Mouse (Mus musculus) layer of hippocampus, adult 9-10 months (tissue): ENCODE data around the gene Gm21981.
A peak's percentile ranks its signal among the peaks of the same experiment; 100 is the strongest.

Source experiments
- DNase-seq: peaks from one replicate; pipeline ENCODE4 v3.0.0; 2022; ENCODE audit warnings: low spot score

The Gm21981 gene

DNA sequence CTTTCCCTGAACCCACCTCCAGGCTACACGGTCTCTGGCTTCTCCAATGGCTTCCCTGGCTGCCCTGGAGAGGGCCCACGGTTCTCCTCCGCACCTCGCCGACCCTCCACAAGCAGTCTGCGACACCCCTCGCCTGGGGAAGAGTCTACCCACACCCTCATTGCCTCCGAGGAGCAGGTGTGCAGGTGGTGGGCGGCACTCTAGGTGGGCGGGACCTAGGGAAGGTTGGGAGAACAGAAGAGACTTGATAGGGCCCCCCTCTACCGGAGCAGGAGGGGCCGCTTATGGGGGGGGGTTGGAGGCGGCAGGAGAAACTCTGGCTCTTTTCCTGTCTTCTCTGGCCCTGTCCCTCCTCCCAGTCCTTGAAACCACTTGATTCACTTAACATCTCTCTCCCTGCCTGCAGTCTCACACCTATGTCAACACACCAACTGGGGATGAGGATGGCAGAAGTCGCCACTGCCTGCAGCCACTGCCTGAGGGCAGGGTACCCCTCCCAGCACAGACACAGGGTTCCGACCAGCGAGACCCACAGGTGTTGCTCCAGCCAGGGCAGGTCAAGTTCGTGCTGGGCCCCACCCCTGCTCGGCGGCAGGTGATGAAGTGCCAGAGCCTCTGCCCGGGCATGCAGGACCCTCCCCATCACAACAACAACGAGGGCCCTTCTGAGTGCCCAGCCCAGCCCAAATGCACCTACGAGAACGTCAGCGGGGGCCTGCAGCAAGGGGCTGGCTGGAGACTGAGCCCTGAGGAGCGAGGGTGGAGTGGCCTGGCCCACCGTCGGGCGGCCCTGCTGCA lies 8.5 kb upstream of the Gm21981 start:
- no peak for DNase-seq

DNA sequence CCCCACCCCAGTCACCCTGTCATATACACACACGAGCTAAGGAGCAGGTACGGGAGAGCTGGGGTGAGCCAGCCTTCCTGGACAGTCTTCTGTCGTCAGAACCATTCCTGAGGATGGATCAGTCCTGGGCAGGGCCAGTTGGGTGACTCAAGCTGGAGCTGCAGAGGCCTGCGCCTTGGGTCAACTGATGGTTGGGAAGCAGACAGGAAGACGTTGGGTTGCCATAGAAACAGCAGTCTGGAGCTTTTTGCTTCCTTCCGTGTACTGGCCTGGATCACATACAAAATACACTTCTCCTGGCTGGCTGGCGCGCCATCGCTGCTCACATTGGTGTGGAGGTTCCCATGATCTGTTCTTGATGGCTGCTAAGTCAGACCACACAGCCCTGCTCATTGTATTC lies 7.5 kb upstream of the Gm21981 start:
- DNase-seq: no peak

DNA sequence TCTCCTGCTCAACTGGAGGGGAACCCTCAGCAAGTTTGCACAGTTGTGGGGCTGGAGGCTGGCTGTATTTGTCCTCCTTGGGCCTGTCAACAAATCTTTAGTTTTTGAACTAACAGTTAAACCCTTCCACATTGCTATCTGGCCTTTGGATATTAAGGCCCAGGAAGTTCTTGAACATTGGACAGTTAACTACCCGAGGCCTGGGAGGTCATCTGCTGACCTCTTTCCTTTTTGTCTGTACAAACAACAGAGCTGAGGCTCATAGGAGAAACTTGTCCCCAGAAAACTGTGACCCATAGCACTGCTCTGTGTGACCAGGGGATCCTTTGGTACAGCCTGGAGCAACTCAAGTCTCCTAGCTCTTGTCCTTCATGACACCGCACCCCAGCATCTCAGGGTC lies 4.8 kb upstream of the Gm21981 start:
- DNase-seq: no peak

DNA sequence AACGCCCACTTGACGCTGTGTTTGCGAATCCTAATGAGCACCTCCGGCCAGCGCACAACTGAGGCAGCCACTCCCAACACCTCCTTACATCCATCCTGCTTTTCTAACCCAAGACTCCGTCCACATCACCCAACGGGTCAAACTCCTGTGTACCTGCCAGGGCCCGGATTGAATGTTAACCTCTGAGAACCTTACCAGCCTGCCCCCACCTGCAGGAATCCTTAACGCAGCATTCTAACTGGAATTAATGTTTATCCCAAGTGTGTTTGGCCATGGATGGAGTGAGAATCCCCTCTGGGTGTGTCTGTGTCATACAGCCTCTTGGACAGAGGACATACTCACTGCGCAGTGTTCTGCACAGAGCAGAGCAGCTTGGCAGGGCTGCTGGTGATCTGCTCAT lies 3.9 kb upstream of the Gm21981 start:
- DNase-seq: no peak

DNA sequence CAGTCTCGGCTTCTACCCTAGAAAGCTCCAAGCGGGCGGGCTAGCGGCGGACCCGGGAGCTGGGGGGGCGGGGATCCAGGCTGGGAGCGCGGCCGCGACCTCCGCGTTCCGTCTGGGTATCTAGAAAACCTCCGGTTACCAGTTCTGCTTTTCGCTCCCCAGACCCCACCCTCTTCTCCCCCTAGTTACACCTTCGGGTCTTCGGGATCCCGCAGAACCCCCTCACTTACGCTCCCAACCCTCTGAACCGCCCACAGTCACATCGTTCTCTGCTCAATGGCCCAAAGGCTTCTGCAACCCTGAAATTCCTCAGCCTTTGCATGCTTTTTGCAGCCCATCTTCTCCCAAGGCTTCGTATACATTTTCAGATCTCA lies 1.1 kb upstream of the Gm21981 start:
- DNase-seq: no peak

DNA sequence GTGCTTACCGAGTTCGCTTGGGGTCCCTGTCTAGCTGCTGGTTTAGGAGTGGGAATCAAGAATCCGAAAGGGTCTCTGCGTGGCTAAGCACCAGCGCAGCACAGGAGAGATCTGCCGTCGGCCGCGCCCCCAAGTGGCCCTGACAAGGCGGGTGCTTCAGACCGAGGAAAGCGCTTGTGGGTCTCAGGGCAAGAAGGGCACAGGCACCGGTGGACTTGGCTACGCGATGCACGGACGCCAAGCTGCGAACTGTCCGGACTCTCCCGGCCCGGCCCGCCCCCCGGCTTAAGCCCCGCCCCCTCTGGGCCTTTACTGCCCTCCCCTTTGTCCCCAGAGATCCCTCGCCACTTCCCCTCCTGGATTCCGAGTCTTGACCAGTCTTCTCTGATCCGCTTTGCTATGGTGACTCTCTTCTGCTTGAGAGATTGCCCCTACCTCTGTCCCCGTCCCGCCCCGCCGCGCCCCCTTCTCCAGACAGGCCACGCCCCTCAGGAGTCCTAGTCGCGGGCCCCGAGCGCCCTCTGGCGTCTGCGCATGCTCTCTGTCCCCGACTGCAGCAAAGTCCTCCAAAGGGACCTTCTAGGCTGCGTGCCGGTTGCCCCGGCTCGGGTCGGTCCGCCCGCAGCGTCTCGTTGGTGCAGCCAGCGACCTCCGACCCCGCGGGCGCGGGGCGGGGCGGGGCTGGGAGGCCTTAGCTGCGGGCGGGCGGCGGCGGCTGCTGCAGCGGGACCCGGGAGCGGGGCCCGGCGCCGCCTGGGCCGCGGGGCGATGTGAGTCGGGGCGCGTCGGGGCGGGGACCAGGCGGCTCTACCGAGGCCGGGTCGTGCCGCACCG lies 465 bp upstream of the Gm21981 start, which contains the start of gene Prickle4:
TSS of gene Prickle4 (minus strand) at position 234 of the 834 bp plus-strand sequence.
- DNase-seq: peak; percentile 92

DNA sequence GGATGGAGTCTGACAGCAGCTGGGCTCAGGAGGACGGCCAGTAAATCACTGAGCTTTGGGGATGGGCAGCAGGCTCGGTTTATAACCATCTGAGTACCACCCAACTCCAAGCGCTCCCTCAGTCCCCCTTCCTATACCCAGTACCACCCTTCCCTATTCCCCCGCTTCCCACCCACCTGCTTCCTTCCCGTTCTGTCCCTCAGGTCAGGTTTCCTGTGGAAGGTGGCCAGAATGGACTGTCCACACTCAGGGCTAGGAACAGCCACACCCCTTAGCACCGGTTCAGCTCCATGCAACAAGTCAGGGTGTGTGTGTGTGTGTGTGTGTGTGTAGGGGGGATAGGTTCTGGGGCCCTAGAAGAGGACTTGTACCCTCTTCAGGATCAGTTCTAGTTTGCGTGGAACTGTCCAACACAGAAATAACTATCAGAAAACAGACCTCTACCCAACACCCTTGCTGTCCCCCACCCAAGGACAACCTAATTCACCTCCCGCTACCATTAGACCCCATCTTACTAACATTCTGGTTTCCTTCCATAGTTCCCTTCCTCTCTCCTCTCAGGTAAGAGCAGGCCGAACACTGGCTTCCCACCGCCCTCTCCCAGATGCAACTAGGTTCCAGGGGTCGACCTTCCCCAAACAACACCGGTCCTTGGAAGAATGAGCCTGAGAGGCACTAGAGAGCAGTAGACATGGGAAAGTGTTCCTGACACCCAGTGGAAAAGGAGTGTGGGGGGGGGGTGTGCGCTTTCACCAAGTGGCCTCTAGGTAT lies 399 bp downstream of the Gm21981 start:
- no peak for DNase-seq

DNA sequence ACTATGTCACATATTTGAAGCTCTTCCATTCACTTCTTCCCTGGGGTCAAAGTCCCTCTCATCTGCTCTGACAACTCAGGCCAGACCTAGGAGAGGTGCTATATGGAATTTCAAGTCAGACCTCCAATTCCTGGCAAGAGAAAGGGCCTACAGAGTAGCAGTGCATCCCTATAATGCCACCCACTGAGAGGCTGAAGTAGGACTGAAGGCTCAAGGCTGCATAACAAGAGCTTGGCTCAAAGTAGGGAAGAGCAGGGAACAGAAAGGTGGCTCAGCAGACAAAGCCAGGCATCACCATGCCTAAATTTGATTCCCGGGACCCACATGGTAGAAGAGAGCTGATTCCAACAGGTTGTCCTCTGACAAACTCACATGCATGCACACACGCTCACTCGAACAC lies 2.6 kb downstream of the Gm21981 start:
- DNase-seq: no peak

DNA sequence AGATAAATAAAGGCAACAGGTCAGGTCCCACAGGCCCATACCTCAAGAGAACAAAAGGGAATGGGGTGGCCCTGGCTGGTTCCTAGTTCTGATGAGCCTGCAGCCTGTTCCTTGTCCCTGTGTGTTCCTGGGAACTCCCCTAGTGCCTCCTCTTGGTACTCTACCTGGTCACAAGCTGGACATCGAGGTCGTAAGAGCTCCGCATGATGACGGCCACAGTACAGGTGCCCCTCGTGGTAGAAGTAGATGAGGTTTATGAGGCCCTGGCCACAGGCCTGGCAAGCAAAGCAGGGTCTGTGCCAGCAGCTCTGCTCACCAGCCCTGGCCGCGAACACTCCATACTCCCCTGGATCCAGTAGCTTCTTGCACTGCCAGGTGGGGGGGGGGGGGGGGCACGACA lies 4.4 kb downstream of the Gm21981 start:
- DNase-seq: no peak

DNA sequence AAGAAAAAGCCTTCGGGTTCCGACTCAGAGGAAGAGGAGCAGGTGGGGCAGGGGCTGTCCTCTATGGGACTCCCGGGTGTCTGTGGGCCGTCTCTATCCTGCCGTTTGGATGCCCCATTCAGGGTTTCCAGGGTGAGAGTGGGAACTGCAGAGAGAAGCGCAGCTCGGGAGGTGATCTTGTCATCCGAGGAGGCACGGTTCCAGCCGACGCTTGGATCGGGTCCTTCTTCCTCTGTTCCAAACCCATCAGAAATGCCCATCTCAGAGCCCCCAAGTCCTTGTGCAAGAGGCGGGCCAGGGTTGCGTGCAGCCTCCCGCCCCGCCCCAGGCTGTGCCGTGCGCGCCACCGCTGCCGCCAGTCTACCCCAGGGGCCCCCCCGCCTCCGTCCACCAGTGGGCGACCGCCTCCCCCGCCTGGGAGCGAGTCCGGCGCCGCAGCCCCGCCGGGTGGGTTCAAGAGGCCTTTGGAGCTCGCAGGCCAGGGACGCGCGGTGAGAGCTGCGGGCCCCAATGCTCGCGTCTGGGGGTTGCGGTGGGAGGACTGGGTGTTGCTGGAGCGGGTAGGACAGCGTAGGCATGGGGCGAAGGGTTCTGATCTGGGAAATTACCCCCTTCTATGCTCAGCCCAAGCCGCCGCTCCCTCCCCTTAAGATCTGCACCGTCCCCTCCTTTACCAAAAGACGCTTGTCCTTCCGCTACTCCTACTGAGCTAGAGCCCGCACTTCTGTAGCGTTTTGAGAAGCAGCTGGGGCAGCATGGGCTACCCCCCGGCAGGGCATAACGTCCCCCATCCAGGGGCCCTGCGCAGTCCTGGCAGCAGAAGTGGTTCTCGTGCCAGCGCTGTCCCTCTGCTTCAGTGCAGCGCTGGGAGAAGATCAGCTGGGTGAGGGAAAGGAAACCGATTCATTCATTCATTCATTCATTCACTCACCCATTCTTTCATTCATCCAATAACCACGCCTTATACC lies 5.4 kb downstream of the Gm21981 start, which contains the start of gene Frs3:
TSS of gene Frs3 (plus strand) at position 423 of the 968 bp plus-strand sequence.
- no peak for DNase-seq

DNA sequence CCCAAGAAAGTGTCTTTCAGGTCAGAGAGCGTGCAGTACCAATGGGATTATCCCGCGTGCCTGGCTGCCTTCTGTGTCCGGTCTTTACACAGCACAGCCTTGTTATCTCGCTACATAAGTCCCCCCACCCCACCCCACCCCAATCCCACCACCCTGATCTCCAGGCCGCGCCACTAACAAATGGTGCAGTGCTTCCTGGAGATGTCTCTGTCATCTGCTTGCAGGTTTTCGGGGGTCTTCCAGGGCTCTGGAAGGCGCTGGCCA lies 6.0 kb downstream of the Gm21981 start, which contains the start of gene Tomm6:
TSS of gene Tomm6 (minus strand) at position 43 of the 264 bp plus-strand sequence.
- no peak for DNase-seq

DNA sequence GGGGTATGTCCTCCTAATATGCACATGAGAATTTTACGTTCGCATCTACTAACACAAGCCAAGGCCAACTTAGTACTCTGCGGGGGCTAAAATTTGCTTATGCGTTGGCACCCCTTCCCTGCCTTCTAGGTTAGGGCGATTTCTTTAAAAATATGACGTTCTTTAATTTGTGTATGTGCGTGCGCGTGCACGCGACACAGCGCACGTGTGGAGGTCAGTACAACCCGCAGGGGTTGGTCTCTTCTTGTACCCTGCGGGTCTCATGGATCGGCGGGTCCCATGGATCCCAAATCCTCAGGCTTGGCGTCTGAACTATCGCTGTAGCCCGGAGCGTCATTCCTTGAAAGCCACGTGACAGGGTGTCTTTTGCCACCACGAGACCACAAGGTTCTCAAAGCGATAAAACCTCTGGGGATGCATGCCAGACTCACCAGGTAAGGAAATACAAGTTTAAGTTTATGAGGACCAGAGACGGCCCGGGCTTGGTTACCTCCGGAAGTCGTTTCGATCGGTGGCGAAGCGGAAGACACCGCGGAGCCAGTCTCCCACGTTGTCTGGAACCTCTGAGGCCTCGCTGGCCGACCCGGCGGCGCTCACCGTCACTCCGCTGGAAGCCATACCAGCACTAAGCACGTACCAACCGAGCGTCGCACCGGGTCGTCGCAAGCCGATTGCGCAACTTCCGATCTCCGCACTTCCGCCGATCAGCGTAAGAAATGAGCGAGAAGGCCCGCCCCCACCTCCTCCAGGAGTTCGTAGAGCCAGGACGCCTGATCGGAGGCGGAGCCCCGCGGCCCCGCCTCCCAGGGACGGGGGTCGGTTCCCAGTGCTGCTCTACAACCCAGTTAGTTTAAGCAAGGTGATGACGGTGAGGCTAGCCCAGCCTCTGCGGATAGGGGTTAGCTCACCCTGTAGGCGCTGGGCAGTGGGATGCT lies 6.6 kb downstream of the Gm21981 start:
- DNase-seq: peak; percentile 80

DNA sequence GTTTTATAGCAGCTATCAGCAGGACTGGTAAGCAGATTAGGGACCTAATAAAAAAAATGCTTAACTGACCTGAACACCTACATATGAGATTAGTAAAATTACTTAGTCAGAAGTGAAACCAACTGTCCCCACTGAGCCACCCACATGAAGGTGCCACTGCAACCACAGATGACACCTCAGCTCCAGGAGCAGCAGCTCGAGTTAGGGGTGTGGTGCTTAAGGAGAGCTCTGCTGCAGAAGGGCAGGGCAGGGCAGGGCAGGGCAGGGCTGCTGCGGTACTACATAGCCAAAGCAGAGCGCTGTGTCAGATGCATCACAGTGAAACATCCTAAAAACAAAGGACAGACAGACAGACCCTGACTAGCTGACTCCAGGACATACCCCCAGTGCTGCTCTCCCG lies 11.4 kb downstream of the Gm21981 start:
- DNase-seq: no peak

DNA sequence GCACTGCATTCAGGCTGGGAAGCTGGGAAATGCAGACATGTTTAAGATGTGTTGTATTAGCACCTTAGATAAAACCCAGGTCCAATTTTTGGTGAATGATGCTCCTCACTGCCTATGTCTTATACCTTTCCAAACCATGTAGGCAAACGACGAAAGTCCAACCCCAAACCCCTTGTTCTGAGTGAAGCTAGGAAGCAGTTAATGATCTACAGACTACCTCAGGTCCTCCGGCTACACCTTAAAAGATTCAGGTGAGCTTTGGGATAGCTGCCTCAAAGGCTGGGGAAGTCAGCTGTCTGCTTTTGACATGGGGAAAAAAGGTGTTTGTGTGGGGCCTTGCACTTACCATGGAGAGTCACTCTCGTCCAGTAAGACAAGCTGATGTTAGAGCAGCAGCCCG lies 15.6 kb downstream of the Gm21981 start:
- DNase-seq: no peak

DNA sequence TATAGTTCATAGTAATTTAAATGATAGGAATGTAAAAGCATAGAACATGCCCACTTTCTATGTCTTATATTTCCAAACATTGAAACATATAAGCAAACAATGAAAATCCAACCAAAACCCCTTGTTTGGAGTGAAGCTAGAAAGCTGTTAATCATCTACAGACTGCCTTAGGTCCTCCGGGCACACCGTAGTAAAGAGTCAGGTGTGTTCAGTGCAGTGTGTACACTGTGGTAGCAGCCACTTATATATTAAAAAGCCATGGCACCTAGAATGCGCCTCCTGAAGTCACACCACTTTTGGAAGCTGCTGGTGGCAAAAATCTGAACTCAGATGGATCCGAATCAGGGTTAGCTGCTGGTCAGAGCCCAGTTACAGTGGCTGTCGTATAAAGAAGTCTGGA lies 16.0 kb downstream of the Gm21981 start:
- DNase-seq: no peak

DNA sequence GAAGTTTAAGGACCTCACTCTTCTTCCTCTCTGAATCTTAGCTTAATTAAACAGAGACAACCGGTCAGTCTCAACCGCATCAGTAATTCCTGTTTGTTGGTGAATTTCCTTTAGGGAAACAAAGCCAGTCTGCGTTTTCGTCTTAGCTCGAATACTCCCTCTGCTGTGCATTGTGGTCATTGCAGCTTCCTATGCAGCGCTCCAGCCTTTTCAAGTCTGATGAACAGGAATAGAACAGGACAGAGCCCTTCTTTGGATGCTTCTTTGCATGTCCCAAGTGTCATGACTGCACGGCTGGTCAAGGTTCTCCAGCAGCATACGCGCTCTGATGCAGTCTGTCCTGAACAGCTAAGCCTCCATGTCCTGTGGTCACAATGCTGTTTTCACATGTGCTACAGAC lies 17.7 kb downstream of the Gm21981 start:
- peak; percentile 70 for DNase-seq

DNA sequence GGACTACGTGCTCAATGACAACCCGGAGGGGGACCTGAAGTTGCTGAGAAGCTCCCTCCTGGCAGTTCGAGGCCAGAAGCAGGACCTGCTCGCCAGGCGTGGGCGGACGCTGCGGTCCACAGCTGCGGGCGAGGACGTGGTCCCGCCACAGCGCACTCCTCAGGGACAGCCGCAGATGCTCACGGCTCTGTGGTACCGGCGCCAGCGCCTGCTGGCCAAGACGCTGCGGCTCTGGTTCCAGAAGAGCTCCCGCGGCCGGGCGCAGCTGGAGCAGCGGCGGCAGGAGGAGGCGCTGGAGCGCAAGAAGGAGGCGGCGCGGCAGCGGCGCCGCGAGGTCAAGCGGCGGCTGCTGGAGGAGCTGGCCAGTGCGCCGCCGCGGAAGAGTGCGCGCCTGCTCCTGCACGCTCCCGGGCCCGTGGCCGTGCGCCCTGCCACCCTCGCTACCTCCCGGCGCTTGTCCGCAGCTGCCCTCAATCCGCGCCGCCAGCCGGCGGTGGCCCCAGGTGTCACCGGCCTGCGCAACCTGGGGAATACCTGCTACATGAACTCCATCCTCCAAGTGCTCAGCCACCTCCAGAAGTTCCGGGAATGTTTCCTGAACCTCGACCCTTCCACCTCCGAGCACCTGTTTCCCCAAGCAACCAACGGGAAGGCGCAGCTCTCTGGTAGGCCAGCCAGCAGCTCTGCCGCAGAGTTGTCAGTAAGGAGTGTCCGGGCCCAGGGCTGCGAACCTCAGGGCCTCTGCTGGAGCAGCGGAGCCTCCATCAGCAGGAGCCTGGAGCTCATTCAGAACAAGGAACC lies 21.7 kb downstream of the Gm21981 start:
- no peak for DNase-seq

DNA sequence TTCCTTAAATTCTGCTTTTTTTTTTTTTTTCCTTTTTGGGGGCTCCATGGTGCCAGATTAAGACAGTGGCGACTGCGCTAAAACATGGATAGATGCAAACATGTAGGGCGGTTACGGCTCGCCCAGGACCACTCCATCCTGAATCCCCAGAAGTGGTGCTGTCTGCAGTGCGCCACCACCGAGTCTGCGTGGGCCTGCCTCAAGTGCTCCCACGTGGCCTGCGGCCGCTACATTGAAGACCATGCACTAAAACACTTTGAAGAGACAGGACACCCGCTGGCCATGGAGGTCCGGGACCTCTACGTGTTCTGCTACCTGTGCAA lies 22.3 kb downstream of the Gm21981 start:
- DNase-seq: no peak

DNA sequence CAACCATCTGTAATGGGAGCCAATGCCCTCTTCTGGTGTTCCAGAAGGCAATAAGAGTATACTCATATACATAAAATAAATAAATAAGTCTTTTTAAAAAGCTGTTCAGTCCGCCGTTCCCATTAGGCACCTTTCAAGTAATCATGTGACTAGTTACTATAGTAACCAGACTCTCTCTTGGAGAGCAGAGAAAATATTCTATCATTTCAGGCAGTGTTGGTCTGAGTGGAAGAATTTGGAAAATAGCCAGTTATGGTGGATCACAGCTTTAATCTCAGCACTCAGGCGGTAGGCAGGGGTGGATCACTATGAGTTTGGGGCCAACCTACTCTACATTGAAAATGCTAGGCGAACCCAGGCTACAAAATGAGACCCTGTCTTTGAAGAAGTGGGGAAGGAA lies 25.1 kb downstream of the Gm21981 start:
- DNase-seq: no peak

DNA sequence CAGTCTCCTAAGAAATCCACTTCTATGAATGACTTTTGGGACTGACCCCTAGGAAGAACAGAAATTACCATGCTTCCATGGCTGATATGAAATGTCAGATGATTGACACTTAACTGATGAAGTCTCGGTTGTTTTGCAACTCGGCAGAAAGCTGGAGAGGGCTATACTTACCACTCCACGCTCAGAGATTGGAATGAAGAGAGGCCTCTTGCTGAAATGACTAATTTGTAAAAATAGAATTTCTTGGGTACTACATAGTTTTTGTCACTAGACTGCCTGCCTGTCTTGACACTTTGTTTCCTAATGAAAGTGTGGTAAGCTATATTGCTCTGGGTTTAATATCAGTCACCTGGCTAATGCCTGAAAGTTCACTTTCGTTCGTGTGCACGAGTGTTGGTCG lies 29.8 kb downstream of the Gm21981 start:
- DNase-seq: no peak
